Mouse (Mus musculus) cerebellum, postnatal 10 days (tissue): Measurements from ENCODE around the gene Arl11.

Source experiments
- DNase-seq, 2 experiments: peaks; one replicate each; pipeline ENCODE4 v3.0.0; 2021; ENCODE audit warnings: mixed read lengths in 2 of 2

The Arl11 gene

DNA sequence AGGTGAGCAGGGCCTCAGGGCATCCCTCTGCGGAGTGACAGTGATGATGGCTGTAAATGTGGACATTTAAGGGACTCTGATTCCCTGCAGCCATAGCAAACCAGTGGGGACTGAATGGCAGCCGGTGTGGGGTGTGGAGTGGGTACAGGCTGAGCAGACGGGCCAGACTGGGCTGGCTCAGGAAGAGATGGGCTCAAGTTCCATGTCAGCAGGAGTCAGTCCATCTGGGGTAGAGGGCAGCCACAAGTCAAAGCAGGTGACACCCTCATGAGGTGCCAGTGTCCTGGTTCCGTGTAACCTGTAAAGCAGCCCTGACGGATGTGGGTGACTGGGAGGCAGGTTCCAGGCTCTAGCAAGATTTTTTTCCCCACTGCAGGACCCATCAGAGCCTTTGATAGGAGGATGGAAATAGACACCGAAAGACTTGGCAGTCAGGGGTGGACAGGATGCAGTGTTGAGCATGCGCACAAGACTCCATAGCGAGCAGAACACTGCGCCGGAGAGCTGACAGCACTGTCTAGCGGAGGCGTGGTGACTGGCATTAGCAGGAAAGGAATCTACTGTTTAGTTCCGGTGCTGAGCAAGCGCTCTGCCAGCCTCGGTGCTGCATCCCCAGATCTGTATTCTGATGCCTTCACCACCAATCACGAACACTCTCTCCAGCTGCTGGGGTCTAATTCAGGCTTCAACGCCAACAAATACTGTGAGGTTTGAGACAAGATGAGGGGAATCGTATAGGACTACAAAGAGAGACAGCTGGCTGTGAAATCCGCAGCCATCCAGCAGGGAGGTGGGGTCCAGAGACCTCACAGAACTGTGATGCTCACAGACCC is 18.3 kb downstream of the Arl11 start:
- peak; percentile 91 to 93 for DNase-seq

- DNase-seq = peak; percentile 82 to 84
Measured at GRCm38 (mm10) chr14:61330591-61330990, 21.0 kb downstream of the Arl11 start.

DNA sequence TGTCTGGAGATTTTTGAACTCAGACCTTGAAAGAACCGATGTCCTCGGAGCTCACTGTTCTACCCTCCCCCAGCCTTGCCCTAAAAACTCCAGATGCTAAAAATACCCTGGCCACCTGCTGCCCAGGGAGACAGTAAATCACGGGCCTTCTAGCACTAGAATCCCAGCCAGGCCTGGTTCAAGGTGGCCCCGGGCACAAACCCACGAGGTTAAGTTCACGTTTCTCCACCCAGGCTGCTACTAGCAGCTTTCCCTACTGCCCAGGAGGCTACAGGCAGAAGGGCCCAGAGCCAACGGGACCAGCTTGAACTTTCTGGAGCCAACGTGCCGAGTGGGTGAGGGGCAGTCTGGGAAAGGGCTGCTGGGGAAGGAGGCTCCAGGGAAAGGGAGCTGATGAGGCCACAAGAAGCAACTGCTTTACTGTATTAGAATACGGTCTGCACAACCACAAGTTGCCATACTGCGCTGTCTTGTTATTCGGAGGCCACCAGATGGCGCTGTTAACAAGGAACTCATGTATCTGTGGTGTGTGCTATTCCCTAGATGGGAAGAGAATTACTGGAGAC is 21.5 kb downstream of the Arl11 start:
- DNase-seq = peak; percentile 95 to 96

DNA sequence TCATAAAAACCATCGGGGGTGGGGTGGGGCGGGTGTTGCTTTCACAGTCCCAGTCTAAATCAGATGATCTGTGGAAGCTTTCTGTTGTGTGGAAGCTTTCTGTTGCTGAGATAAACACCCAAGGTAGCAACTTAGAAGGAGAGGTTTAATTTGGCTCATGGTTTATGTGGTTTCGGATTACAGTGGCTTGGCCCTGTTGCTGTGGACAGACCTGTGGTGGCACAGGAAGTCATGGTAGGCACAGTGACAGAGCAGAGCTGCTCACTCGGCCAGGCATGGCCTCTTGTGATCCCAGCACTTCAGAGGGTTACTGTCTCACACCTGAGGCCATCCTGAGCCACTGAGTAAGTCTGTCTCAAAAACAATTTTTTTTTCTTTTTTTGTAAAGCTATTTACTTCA is 29.8 kb downstream of the Arl11 start:
- no peak for DNase-seq

GRCm38 (mm10) chr14:61344590-61344989 is 35.0 kb downstream of the Arl11 start:
- DNase-seq = no peak

DNA sequence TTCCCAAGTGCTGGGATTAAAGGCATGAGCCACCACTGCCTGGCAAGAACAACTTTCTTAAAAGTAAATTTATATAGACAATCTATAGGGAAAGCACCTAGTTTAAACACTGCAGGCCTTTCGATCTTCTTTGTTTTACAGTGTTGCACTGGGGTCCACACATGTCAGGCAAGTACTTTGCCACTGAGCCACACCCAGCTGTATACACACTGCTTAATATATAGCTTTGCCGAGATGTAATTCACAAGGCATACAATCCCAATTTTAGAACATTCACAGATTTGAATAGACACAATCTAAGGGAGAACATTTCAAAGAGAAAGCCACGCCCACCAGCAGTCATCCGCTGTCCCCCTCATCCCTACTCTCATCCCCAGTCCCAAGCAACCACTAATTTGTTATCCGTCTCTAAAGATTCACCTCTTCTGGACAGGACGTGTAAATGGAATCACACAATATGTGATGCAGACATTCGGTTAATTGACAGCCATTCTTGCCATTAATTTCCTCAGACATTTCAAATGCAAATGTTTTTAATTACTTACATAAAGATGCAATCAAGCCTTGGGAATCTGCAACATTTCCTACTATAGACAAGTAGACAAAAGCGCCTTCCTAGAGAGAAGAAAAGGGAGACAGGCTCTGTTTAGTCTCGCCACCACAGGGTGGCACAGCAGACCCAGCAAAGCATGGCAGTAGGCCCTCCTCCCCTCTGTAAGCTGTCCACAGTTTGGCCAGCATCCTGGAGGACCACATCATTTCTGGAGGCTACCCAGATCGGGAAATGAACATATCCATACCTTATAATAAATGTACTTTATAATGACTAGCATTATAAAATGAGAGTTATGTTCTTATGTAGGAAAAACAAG is 37.5 kb downstream of the Arl11 start:
- DNase-seq = peak; percentile 81 to 84

DNA sequence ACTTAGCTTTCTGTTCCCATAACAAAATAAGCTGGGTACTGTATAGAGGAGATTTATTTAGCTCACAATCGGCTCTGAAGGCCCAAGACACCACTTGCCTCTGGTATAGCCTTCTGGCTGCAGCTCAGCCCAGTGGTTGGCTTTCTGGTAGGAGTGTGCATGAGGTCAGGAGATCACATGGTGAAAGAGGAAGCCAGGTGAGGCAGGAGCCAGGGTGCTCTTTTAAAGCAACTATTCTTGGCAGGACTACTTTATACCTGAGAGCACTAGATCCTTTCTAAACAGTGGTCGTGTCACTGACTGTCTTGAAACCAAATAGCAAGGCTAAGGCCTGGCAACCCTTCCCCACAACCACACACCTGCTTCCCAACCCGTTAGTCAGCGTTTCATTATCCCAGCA is 40.3 kb downstream of the Arl11 start:
- no peak for DNase-seq

GRCm38 (mm10) chr14:61350808-61351207 is 41.3 kb downstream of the Arl11 start:
- DNase-seq = no peak

DNA sequence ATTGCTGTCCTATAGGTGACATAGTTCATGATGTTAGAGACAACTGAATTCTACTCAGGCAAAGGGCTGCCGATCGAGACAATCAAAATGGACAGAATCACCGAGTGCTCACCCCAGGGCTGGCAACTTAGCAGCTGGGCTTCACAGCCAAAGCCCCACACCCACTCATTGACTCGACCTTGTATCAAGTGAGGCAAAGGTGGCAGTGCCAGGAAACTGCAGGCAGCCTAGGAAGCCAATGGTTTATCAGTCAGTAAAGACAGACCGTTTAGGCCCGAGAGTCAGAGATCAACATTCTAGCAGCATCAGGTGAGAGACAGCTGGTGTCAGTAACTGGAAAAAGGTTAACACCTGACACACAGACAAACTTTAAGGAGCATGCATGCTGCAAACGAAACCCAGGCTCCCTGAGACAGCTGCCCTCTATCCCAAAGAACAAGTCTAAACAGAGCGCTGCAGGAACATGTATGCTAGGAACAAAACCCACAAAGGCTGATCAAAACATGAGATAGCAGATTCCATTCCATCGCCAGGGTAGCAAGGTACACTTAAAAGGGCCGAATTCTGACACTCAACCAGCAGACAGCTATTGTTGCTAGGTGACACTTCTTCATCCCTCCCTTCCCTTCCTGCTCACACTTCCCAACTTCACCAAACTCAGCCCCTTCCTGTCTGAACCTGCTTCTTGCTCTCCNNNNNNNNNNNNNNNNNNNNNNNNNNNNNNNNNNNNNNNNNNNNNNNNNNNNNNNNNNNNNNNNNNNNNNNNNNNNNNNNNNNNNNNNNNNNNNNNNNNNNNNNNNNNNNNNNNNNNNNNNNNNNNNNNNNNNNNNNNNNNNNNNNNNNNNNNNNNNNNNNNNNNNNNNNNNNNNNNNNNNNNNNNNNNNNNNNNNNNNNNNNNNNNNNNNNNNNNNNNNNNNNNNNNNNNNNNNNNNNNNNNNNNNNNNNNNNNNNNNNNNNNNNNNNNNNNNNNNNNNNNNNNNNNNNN is 45.0 kb downstream of the Arl11 start:
- DNase-seq = no peak

DNA sequence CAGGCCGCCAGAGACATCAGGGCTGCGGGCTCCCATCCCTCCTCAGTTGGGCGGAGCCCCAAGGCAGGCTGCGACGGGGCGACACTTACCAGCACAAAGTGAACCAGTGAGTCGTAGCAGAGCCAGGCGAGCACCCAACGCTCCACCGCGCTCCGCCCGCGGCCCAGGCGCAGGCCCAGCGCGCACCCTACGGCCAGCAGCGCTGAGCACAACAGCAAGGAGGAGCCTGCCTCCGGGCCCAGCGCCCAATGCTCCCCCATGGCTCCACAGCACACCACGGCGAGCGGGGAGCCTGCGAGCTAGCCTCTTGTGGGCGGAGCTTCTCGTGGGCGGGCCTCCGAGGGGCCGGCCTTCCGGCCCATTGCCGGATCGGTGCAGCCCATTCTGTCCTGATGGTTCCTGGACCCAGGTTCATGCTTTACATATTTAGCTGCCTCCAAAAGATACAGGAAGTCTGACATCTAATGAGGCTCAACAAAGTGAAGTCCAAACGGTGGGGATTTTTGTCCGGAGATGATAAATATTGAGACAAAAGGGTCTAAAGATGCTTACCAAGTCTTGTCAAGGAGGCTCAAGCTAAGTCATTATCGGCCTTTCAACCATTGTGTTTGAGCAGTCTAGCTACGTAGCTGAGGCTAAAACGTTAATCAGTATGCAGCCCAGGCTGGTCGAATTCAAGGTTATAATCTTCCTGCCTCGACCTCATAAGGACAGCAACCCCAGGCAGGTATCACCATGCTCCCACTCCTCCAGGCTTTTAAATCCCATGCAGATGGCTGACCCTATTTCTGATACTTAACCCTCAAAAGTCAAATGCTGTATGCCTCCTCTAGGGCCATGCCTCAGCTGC is 50.8 kb downstream of the Arl11 start, which contains the start of gene Ebpl:
Gene Ebpl, minus strand, starts transcription at position 309 of the 850 bp plus-strand sequence.
- DNase-seq = peak; percentile 91 to 94

- DNase-seq = no peak
Measured at GRCm38 (mm10) chr14:61360981-61361511, 51.5 kb downstream of the Arl11 start.
